Mouse (Mus musculus): ENCODE measurements around the gene Fgf13. TPM values are rescaled to one million over a fixed set of nuclear protein-coding genes. Genes with fewer than 3 reads are reported as not detected.

The Fgf13 gene
- total RNA-seq, 2 experiments from 2014 or later = 163 to 167 TPM

DNA sequence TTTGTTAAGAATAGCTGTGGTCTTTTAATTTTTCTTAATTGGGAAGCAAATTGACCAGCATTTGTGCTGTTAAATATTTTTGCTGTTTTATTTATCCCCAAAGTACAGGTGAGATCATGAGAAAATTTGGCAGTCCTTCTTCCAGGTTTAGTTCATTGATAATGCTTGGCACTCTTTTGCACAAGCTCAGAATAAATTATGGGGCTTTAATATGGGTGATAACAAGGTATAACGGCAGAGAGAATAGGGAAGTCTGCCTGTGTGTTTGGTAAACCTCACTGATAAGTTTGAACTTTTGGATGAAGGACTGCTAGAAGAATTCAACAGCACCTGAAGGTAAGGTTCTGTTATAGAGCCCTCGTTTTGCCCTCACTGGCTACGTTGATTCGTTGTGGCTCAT lies 504.7 kb downstream of the Fgf13 start:
- intact Hi-C loops (cut with DNase I) = no loop called here
- no peak for DNase-seq (ENCODE audit: low spot score in 2 of 2)

DNA sequence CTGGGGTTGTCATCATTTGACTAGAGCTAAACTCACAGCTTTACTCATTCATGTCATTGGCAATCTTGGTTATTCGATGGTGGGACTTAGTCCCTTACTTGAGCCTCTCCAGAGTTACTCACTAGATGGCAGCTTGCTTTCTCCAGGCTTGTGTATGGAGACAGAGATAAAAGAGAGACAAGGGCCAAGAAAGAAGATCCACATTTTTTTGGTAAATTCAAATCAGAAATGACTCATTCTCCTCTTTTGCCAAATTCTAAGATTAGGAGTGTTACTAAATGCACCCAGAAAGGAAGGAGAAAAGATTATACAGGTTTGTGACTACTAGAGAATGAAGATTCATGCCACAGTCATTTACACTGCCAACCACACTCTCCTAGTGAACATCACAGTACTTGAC lies 532.9 kb downstream of the Fgf13 start:
- intact Hi-C loops (cut with DNase I) = loop anchor here (5.0 to 10.0 kb wide), 2 partner anchors 97 to 220 kb away; no protein-coding TSS in a partner anchor
- DNase-seq (ENCODE audit: low spot score in 2 of 2) = peak in 1 of 2 experiments; percentile 21

Small RNAs within 50 kb of the gene (microRNA-seq; reads per million reads assigned to microRNA genes)
- gene Mir504 = 24.5 to 35.3 reads per million in 2 experiments
